Mouse (Mus musculus): ENCODE measurements around the gene Mpp6. TPM values are rescaled to one million over a fixed set of nuclear protein-coding genes. Genes with fewer than 3 reads are reported as not detected.

The Mpp6 gene
- total RNA-seq, 2 experiments from 2014 or later, result 58.8 to 62.9 TPM

GRCm38 (mm10) chr6:50222986-50223385, 112.9 kb downstream of the Mpp6 start:
- DNase-seq (ENCODE audit: low spot score in 2 of 2), result no peak

- DNase-seq (ENCODE audit: low spot score in 2 of 2), result no peak
These were observed 113.6 kb downstream of the Mpp6 start for GRCm38 (mm10) chr6:50223606-50224005.

GRCm38 (mm10) chr6:50225232-50225631, 115.2 kb downstream of the Mpp6 start:
- DNase-seq (ENCODE audit: low spot score in 2 of 2), result no peak

GRCm38 (mm10) chr6:50228180-50228579, 118.1 kb downstream of the Mpp6 start:
- DNase-seq (ENCODE audit: low spot score in 2 of 2), result no peak

- no peak for DNase-seq (ENCODE audit: low spot score in 2 of 2)
These were observed 121.2 kb downstream of the Mpp6 start for GRCm38 (mm10) chr6:50231288-50231687.

- DNase-seq (ENCODE audit: low spot score in 2 of 2), result no peak
These were observed 122.9 kb downstream of the Mpp6 start for GRCm38 (mm10) chr6:50232984-50233383.

GRCm38 (mm10) chr6:50237963-50238362, 127.9 kb downstream of the Mpp6 start:
- DNase-seq (ENCODE audit: low spot score in 2 of 2), result no peak

- DNase-seq (ENCODE audit: low spot score in 2 of 2), result no peak
These were observed 129.9 kb downstream of the Mpp6 start for GRCm38 (mm10) chr6:50239902-50240301.

GRCm38 (mm10) chr6:50240437-50240836, 130.4 kb downstream of the Mpp6 start:
- no peak for DNase-seq (ENCODE audit: low spot score in 2 of 2)

GRCm38 (mm10) chr6:50244126-50244525, 134.1 kb downstream of the Mpp6 start:
- DNase-seq (ENCODE audit: low spot score in 2 of 2), result no peak

GRCm38 (mm10) chr6:50244967-50245366, 134.9 kb downstream of the Mpp6 start:
- DNase-seq (ENCODE audit: low spot score in 2 of 2), result no peak

GRCm38 (mm10) chr6:50247356-50247755, 137.3 kb downstream of the Mpp6 start:
- no peak for DNase-seq (ENCODE audit: low spot score in 2 of 2)

GRCm38 (mm10) chr6:50247791-50248190, 137.8 kb downstream of the Mpp6 start:
- no peak for DNase-seq (ENCODE audit: low spot score in 2 of 2)

Other genes with a start within 250 kb of the Mpp6 start
- gene Gsdme, start 153.6 kb downstream of the Mpp6 start, total RNA-seq (2021), result 1 to 10 TPM; 4.3 to 5.0 TPM